Mouse (Mus musculus): ENCODE data around the gene Cacng8.

DNA sequence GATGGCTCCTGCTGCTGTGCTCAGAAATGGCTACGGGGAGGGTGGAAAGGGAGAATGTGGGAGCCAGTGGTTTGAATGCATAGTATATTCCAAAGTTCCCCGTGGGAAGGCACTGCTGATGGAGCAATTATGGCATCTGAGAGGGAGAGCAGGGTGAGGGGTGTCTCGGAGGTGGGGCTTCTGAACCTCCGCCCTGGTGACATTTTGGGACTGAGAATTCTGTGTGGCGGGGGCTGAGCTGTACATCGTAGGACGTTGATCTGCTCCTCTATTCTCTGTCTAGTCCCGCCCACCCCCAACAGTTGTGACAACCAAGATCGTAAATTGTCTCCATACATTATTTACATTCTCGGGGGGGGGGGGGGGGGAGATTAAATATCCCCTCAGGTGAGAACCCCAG is 6.9 kb downstream of the Cacng8 start:
- TF ChIP-seq CTCF (IDR thresholded peaks at IDR 0.05) (no peak), EP300 (IDR thresholded peaks at IDR 0.05; ENCODE audit: insufficient read depth, low read depth, low read length) (no peak), POLR2A (IDR thresholded peaks at IDR 0.05; ENCODE audit: insufficient read depth, low read depth, low read length) (no peak)
